Mouse (Mus musculus) thymus, postnatal 0 days (tissue): ENCODE measurements around the gene Slc35f1. TPM values are rescaled to one million over a fixed set of nuclear protein-coding genes. Genes with fewer than 3 reads are reported as not detected.
"Not testable (repeated sequence)": the region's sequence is repeated elsewhere in the genome, so short reads cannot be mapped to it uniquely, and the experiment has no call there.

Experiments used
- DNase-seq: peaks from one replicate; pipeline ENCODE4 v3.0.0-alpha.2; 2015; ENCODE audit warnings: low spot score
- polyA plus RNA-seq: library from polyadenylated mRNA; unstranded; fragments of >200 nt; fragmentation: Nextera tagmentation; extraction: Ambion mirVana; gene quantifications from 2 replicates; pipeline ENCODE4 v1.2.1, GENCODE M21; 2015

The Slc35f1 gene
- polyA plus RNA-seq, 1 experiment from 2014 or later = 0.17 TPM

GRCm38 (mm10) chr10:52779926-52780485 lies 89.7 kb downstream of the Slc35f1 start:
- DNase-seq = no peak

GRCm38 (mm10) chr10:52787075-52787474 lies 96.7 kb downstream of the Slc35f1 start:
- DNase-seq = no peak

GRCm38 (mm10) chr10:52791560-52791959 lies 101.2 kb downstream of the Slc35f1 start:
- DNase-seq = no peak

- no peak for DNase-seq
Measured at GRCm38 (mm10) chr10:52797454-52797853, 107.1 kb downstream of the Slc35f1 start.

GRCm38 (mm10) chr10:52807808-52808207 lies 117.5 kb downstream of the Slc35f1 start:
- DNase-seq = no peak

- DNase-seq = no peak
Measured at GRCm38 (mm10) chr10:52812861-52813260, 122.5 kb downstream of the Slc35f1 start.

GRCm38 (mm10) chr10:52814358-52814757 lies 124.0 kb downstream of the Slc35f1 start:
- no peak for DNase-seq

GRCm38 (mm10) chr10:52819661-52820060 lies 129.3 kb downstream of the Slc35f1 start:
- no peak for DNase-seq

- no peak for DNase-seq
Measured at GRCm38 (mm10) chr10:52822909-52823308, 132.6 kb downstream of the Slc35f1 start.

GRCm38 (mm10) chr10:52825746-52826145 lies 135.4 kb downstream of the Slc35f1 start:
- no peak for DNase-seq

- no peak for DNase-seq
Measured at GRCm38 (mm10) chr10:52840819-52841218, 150.5 kb downstream of the Slc35f1 start.

- no peak for DNase-seq
Measured at GRCm38 (mm10) chr10:52851994-52852393, 161.7 kb downstream of the Slc35f1 start.

- no peak for DNase-seq
Measured at GRCm38 (mm10) chr10:52860851-52861250, 170.5 kb downstream of the Slc35f1 start.

- DNase-seq = no peak
Measured at GRCm38 (mm10) chr10:52864936-52865335, 174.6 kb downstream of the Slc35f1 start.

- no peak for DNase-seq
Measured at GRCm38 (mm10) chr10:52871110-52871509, 180.8 kb downstream of the Slc35f1 start.

GRCm38 (mm10) chr10:52874133-52874532 lies 183.8 kb downstream of the Slc35f1 start:
- no peak for DNase-seq

- DNase-seq = no peak
Measured at GRCm38 (mm10) chr10:52874712-52875111, 184.4 kb downstream of the Slc35f1 start.

GRCm38 (mm10) chr10:52877263-52878021 lies 187.1 kb downstream of the Slc35f1 start:
- no peak for DNase-seq

GRCm38 (mm10) chr10:52878093-52878801 lies 187.9 kb downstream of the Slc35f1 start:
- DNase-seq = no peak

- not testable (repeated sequence) for DNase-seq
Measured at GRCm38 (mm10) chr10:52896724-52897123, 206.4 kb downstream of the Slc35f1 start.

- no peak for DNase-seq
Measured at GRCm38 (mm10) chr10:52904914-52905313, 214.6 kb downstream of the Slc35f1 start.

- DNase-seq = no peak
Measured at GRCm38 (mm10) chr10:52911762-52912161, 221.4 kb downstream of the Slc35f1 start.
